ENCODE assay signal across 11 mouse cellular contexts in genomic region chr1:118864735-118865134, GRCm38 (mm10).
DNase-seq lines count a peak whose midpoint lies in the region; ATAC-seq lines count a peak whose summit lies in the region.
"Had no signal": no experiment of that assay in that cellular context is flagged by ENCODE, and none has a peak within 500 bp of the region (broad histone marks: within the 10 kb centered on the region; RNA-seq: fewer than 3 reads in every experiment).

No protein-coding gene starts in this region.

- peaks cover 5% of the 10 kb centered on the region; the same call in 1 of the 2 replicates for H3K36me3 ChIP-seq in heart, embryonic 11.5 days (ENCODE audit: control insufficient read depth, insufficient read depth, low read length)
- H3K36me3 ChIP-seq in limb, embryonic 10.5 days = peaks cover 98% of the 10 kb centered on the region

- H3K4me1 ChIP-seq in heart, embryonic 11.5 days (ENCODE audit: control insufficient read depth, insufficient read depth, low read length) = no peaks in the 10 kb centered on the region
- H3K4me1 ChIP-seq in limb, embryonic 10.5 days = peaks cover 9% of the 10 kb centered on the region

- WGBS in heart, embryonic 11.5 days (ENCODE audit: insufficient replicate concordance) = 49% methylated on average over 9 of the region's 9 CpGs
- 56% methylated on average over 9 of the region's 9 CpGs for WGBS in limb, embryonic 10.5 days

- no peak overlapping the region for H3K4me2 ChIP-seq in heart, embryonic 11.5 days

- 0 out of 2 replicates have a peak, but pooled peaks have one; percentile 28 for ATAC-seq in heart, embryonic 11.5 days (replicated peaks; ENCODE audit: insufficient number of reproducible peaks, low FRiP score, low TSS enrichment)

- DNase-seq in heart, postnatal 25 days (ENCODE audit: low spot score) = no peak
- DNase-seq in left cerebral cortex, postnatal 36 days (ENCODE audit: low spot score in 2 of 2) = peak; percentile 26 to 55
- no peak for DNase-seq in left cerebral cortex, adult 11 months (ENCODE audit: low spot score)
- DNase-seq in cerebellum, adult 18-20 months = peak; percentile 68
- no peak for DNase-seq in limb, embryonic 10.5 days (ENCODE audit: low spot score)
- no peak for DNase-seq in urinary bladder, postnatal 4 days (ENCODE audit: low spot score in 2 of 2)
- no peak for DNase-seq in kidney, adult 8-10 months
- DNase-seq: heart, postnatal 14 days; kidney, postnatal 14 days; lung, postnatal 36 days had no signal

- H3K9ac ChIP-seq in heart, embryonic 11.5 days (ENCODE audit: low read depth, low read length) = no peak overlapping the region

- intact Hi-C loops in heart, postnatal 25 days (cut with DNase I) = no loop called here
- intact Hi-C loops in left cerebral cortex, postnatal 36 days (cut with DNase I) = no loop called here

- no peak overlapping the region for H3K4me3 ChIP-seq in heart, embryonic 11.5 days (ENCODE audit: low read depth, low read length)
- no peak overlapping the region for H3K4me3 ChIP-seq in limb, embryonic 10.5 days

- no peak overlapping the region for H3K27ac ChIP-seq in heart, embryonic 11.5 days (ENCODE audit: low read depth, low read length)
- peak overlapping the region; percentile 19; the same call in 1 of the 2 replicates for H3K27ac ChIP-seq in limb, embryonic 10.5 days

- H3K27me3 ChIP-seq in heart, embryonic 11.5 days (ENCODE audit: control insufficient read depth, insufficient read depth, low read length) = no peaks in the 10 kb centered on the region
- H3K27me3 ChIP-seq in limb, embryonic 10.5 days (ENCODE audit: low read depth, poor library complexity, severe bottlenecking) = no peaks in the 10 kb centered on the region

- H3K9me3 ChIP-seq in heart, embryonic 11.5 days (replicated peaks; ENCODE audit: control insufficient read depth, low read length) = no peaks in the 10 kb centered on the region
- no peaks in the 10 kb centered on the region for H3K9me3 ChIP-seq in limb, embryonic 10.5 days (replicated peaks)

Comparison
In these comparisons a context has a peak if more than half of its experiments do, and no peak if none do; other contexts are left out.
1. DNase-seq: peak in left cerebral cortex, postnatal 36 days (2 of 2) and cerebellum, adult 18-20 months (2 of 2); none in heart, postnatal 25 days (single experiment), left cerebral cortex, adult 11 months (single experiment), limb, embryonic 10.5 days (single experiment), urinary bladder, postnatal 4 days (0 of 2) and kidney, adult 8-10 months (0 of 2).